9 mouse cellular contexts compared by ENCODE assay signal in genomic region chr10:121640150-121640930, GRCm38 (mm10). TPM values are rescaled to one million over a fixed set of nuclear protein-coding genes. Genes with fewer than 3 reads are reported as not detected.
DNase-seq lines count a peak whose midpoint lies in the region; ATAC-seq and TF ChIP-seq lines count a peak whose summit lies in the region.
"Had no signal": no experiment of that assay in that cellular context is flagged by ENCODE, and none has a peak within 500 bp of the region (broad histone marks: within the 10 kb centered on the region; RNA-seq: fewer than 3 reads in every experiment).

No protein-coding gene starts in this region.

- peaks cover 5 to 17% of the 10 kb centered on the region in 2 experiments for H3K4me1 ChIP-seq in CH12.LX (ENCODE audit: control insufficient read depth in 1 of 2, insufficient read depth in 2 of 2)
- peaks cover 24% of the 10 kb centered on the region for H3K4me1 ChIP-seq in hindbrain, embryonic 13.5 days (replicated peaks)
- peaks cover 16% of the 10 kb centered on the region for H3K4me1 ChIP-seq in liver, embryonic 15.5 days (replicated peaks)
- peaks cover 19% of the 10 kb centered on the region for H3K4me1 ChIP-seq in neural tube, embryonic 15.5 days

- H3K9ac ChIP-seq in CH12.LX (ENCODE audit: insufficient read depth, low read depth): no peak overlapping the region
- no peak overlapping the region for H3K9ac ChIP-seq in hindbrain, embryonic 13.5 days
- H3K9ac ChIP-seq in liver, embryonic 15.5 days: no peak overlapping the region
- no peak overlapping the region for H3K9ac ChIP-seq in neural tube, embryonic 15.5 days (replicated peaks)

- TF ChIP-seq RAD21 in CH12.LX (IDR thresholded peaks at IDR 0.05; ENCODE audit: low read depth, low read length): peak; percentile 85

- peak; percentile 11 to 27 for DNase-seq in adrenal gland, postnatal 36 days
- no peak for DNase-seq in adrenal gland, adult 2 months
- DNase-seq in CH12.LX (ENCODE audit: extremely low read depth): peak; percentile 71
- DNase-seq in embryo, embryonic 10.5 days (ENCODE audit: low spot score): peak; percentile 77
- DNase-seq in gastrocnemius, adult 8-10 months (ENCODE audit: low spot score in 2 of 2): no peak

- peak; percentile 31 to 86; a peak in 3 of 4 replicates for TF ChIP-seq CTCF in CH12.LX (conservative IDR thresholded peaks at IDR 0.05 in 1 of 2, IDR thresholded peaks at IDR 0.05 in 1 of 2; ENCODE audit: low read depth in 2 of 2, low read length in 2 of 2)

- peak; percentile 45; the same call in 1 of the 2 replicates for TF ChIP-seq EP300 in CH12.LX (IDR thresholded peaks at IDR 0.05; ENCODE audit: low read length)

- H3K27me3 ChIP-seq in CH12.LX (replicated peaks): peaks cover 11% of the 10 kb centered on the region
- H3K27me3 ChIP-seq in hindbrain, embryonic 13.5 days: peaks cover 50% of the 10 kb centered on the region
- H3K27me3 ChIP-seq in liver, embryonic 15.5 days: peaks cover 63% of the 10 kb centered on the region
- H3K27me3 ChIP-seq in neural tube, embryonic 15.5 days (replicated peaks): peaks cover 39% of the 10 kb centered on the region

- no peak overlapping the region for H3K4me3 ChIP-seq in CH12.LX (replicated peaks in 1 of 3; ENCODE audit: low read depth in 2 of 3, low read length in 2 of 3, poor library complexity in 1 of 3)
- 0 out of 2 replicates have a peak overlapping the region, but pooled peaks have one; percentile 51 for H3K4me3 ChIP-seq in hindbrain, embryonic 13.5 days
- H3K4me3 ChIP-seq in liver, embryonic 15.5 days (replicated peaks): no peak overlapping the region
- no peak overlapping the region for H3K4me3 ChIP-seq in neural tube, embryonic 15.5 days (replicated peaks)

- no peak overlapping the region for H3K27ac ChIP-seq in CH12.LX (ENCODE audit: insufficient read depth, low read depth)
- no peak overlapping the region for H3K27ac ChIP-seq in hindbrain, embryonic 13.5 days
- no peak overlapping the region for H3K27ac ChIP-seq in liver, embryonic 15.5 days (replicated peaks)
- H3K27ac ChIP-seq in neural tube, embryonic 15.5 days (replicated peaks): no peak overlapping the region

- dilution Hi-C loops in CH12.LX (cut with MboI; ENCODE audit: extremely low pct_ligation_motif_present, extremely low pct_unique_long_range_greater_than_20kb, low sequenced_read_pairs): no loop called here

- peak; percentile 69; the same call in 1 of the 2 replicates for ATAC-seq in hindbrain, embryonic 13.5 days (ENCODE audit: low FRiP score)
- no peak for ATAC-seq in liver, embryonic 15.5 days (ENCODE audit: insufficient read depth)
- peak; percentile 59 for ATAC-seq in neural tube, embryonic 15.5 days (ENCODE audit: low FRiP score)

- no peaks in the 10 kb centered on the region for H3K36me3 ChIP-seq in CH12.LX (replicated peaks in 1 of 2; ENCODE audit: control insufficient read depth in 1 of 2, insufficient read depth in 1 of 2, low read length in 1 of 2)
- no peaks in the 10 kb centered on the region for H3K36me3 ChIP-seq in hindbrain, embryonic 13.5 days
- H3K36me3 ChIP-seq in liver, embryonic 15.5 days (replicated peaks): no peaks in the 10 kb centered on the region
- H3K36me3 ChIP-seq in neural tube, embryonic 15.5 days: no peaks in the 10 kb centered on the region

- in situ Hi-C loops in CH12.LX (cut with MboI; ENCODE audit: low pct_ligation_motif_present, low pct_unique_long_range_greater_than_20kb, low sequenced_read_pairs): no loop called here

- 53% methylated on average over 6 of the region's 6 CpGs for WGBS in hindbrain, embryonic 13.5 days
- 35% methylated on average over 6 of the region's 6 CpGs for WGBS in liver, embryonic 15.5 days (ENCODE audit: insufficient replicate concordance)
- whole genome bisulfite sequencing in neural tube, embryonic 15.5 days: 45% methylated on average over 6 of the region's 6 CpGs

- no peaks in the 10 kb centered on the region for H3K79me2 ChIP-seq in CH12.LX (replicated peaks; ENCODE audit: control insufficient read depth, extremely low read depth, insufficient read depth, poor library complexity, severe bottlenecking)

- peak overlapping the region; percentile 96; the same call in 1 of the 2 replicates for H3K4me2 ChIP-seq in CH12.LX (ENCODE audit: insufficient read depth, low read depth, poor library complexity, severe bottlenecking)
- peak overlapping the region; percentile 93 for H3K4me2 ChIP-seq in hindbrain, embryonic 13.5 days
- H3K4me2 ChIP-seq in liver, embryonic 15.5 days: peak overlapping the region; percentile 70; the same call in 1 of the 2 replicates
- peak overlapping the region; percentile 98; the same call in 1 of the 2 replicates for H3K4me2 ChIP-seq in neural tube, embryonic 15.5 days

- H3K9me3 ChIP-seq in CH12.LX (replicated peaks; ENCODE audit: low read length): peaks cover 3% of the 10 kb centered on the region
- no peaks in the 10 kb centered on the region for H3K9me3 ChIP-seq in hindbrain, embryonic 13.5 days
- no peaks in the 10 kb centered on the region for H3K9me3 ChIP-seq in liver, embryonic 15.5 days (replicated peaks)
- H3K9me3 ChIP-seq in neural tube, embryonic 15.5 days (replicated peaks): no peaks in the 10 kb centered on the region

- TF ChIP-seq POLR2A in CH12.LX (IDR thresholded peaks at IDR 0.05; ENCODE audit: low read depth, low read length): no peak

TF ChIP-seq in CH12.LX, 34 proteins besides CTCF, POLR2A, EP300 and RAD21 (continues in another document):
- no peak for TF ChIP-seq NELFE (IDR thresholded peaks at IDR 0.05; ENCODE audit: low read depth, low read length)
- TF ChIP-seq ZMIZ1 (IDR thresholded peaks at IDR 0.05; ENCODE audit: low read depth, low read length): no peak
- no peak for TF ChIP-seq E2F4 (IDR thresholded peaks at IDR 0.05; ENCODE audit: insufficient replicate concordance, low read depth, low read length)
- TF ChIP-seq GABPA (IDR thresholded peaks at IDR 0.05; ENCODE audit: insufficient replicate concordance, low read depth, low read length): no peak
- TF ChIP-seq SMC3 (IDR thresholded peaks at IDR 0.05; ENCODE audit: low read depth, low read length): peak; percentile 66
- TF ChIP-seq PAX5 (IDR thresholded peaks at IDR 0.05; ENCODE audit: low read length): no peak
- no peak for TF ChIP-seq MAX (IDR thresholded peaks at IDR 0.05; ENCODE audit: low read length)
- TF ChIP-seq SIN3A (IDR thresholded peaks at IDR 0.05; ENCODE audit: low read length): no peak
- no peak for TF ChIP-seq RCOR1 (conservative IDR thresholded peaks at IDR 0.05; ENCODE audit: low read depth, low read length)
- TF ChIP-seq USF1 (IDR thresholded peaks at IDR 0.05; ENCODE audit: low read depth, low read length): no peak
- TF ChIP-seq MAFK (IDR thresholded peaks at IDR 0.05; ENCODE audit: insufficient replicate concordance, low read length): no peak
- no peak for TF ChIP-seq BHLHE40 (IDR thresholded peaks at IDR 0.05; ENCODE audit: low read depth, low read length)
- peak; percentile 87 for TF ChIP-seq JUND (conservative IDR thresholded peaks at IDR 0.05; ENCODE audit: low read depth, low read length)
- TF ChIP-seq ZNF384 (IDR thresholded peaks at IDR 0.05; ENCODE audit: low read depth, low read length): no peak
- TF ChIP-seq TBP (conservative IDR thresholded peaks at IDR 0.05; ENCODE audit: low read depth, low read length): no peak
- TF ChIP-seq ZC3H11A (IDR thresholded peaks at IDR 0.05; ENCODE audit: low read depth, low read length): peak; percentile 2; the same call in 1 of the 2 replicates
- no peak for TF ChIP-seq MAZ (IDR thresholded peaks at IDR 0.05; ENCODE audit: low read depth, low read length)
- TF ChIP-seq MEF2A (IDR thresholded peaks at IDR 0.05; ENCODE audit: borderline replicate concordance, low read depth, low read length): peak; percentile 94
- TF ChIP-seq HCFC1 (IDR thresholded peaks at IDR 0.05; ENCODE audit: low read depth, low read length): no peak
- peak; percentile 71 for TF ChIP-seq JUN (IDR thresholded peaks at IDR 0.05; ENCODE audit: insufficient read depth, low read depth, low read length)
- TF ChIP-seq TCF12 (IDR thresholded peaks at IDR 0.05; ENCODE audit: low read depth, low read length): no peak
- TF ChIP-seq MYC (IDR thresholded peaks at IDR 0.05; ENCODE audit: low read depth, low read length): no peak

RNA-seq across cellular contexts. Expression of gene D930020B18Rik, which starts 1.0 kb away (rescaled TPM):
- not detected for total RNA-seq in adrenal gland, postnatal 36 days (2021)
- total RNA-seq in adrenal gland, adult 2 months (2021): not detected
- not detected in 2 replicates for polyA plus RNA-seq in adrenal gland, adult 2 months (2012; rRNA removed)
- total RNA-seq in CH12.LX (2012; rRNA removed) (not detected in 2 replicates), CH12.LX (2014; rRNA removed) (not detected in 2 replicates)
- not detected in 2 replicates for polyA plus RNA-seq in CH12.LX (2012; ENCODE audit: insufficient read length, low read depth)
- 0.17 and 0.22 TPM in 2 replicates for polyA plus RNA-seq in hindbrain, embryonic 13.5 days (2015; fragmentation: Nextera tagmentation; extraction: Ambion mirVana)
- polyA plus RNA-seq in liver, embryonic 15.5 days (2015; fragmentation: Nextera tagmentation; extraction: Ambion mirVana): not detected in 2 replicates
- 0.17 and 0.23 TPM in 2 replicates for polyA plus RNA-seq in neural tube, embryonic 15.5 days (2015; fragmentation: Nextera tagmentation; extraction: Ambion mirVana)
- total RNA-seq in gastrocnemius, adult 8-10 months (2022): not detected
- polyA plus RNA-seq: C2C12 had no signal

RNA-seq across cellular contexts. Expression of gene Xpot, which starts 14.2 kb away (rescaled TPM):
- 100 to 1,000 TPM in 1 of 2 experiments, 10 to 100 TPM in 1; 54.1 to 104 TPM for total RNA-seq in adrenal gland, postnatal 36 days (2021)
- total RNA-seq in adrenal gland, adult 2 months (2021): 10 to 100 TPM; 62.1 to 72.7 TPM
- polyA plus RNA-seq in adrenal gland, adult 2 months (2012; rRNA removed): 70.2 and 92.4 TPM in 2 replicates
- total RNA-seq in CH12.LX (2012; rRNA removed) (117 and 151 TPM in 2 replicates), CH12.LX (2014; rRNA removed) (140 and 144 TPM in 2 replicates)
- polyA plus RNA-seq in CH12.LX (2012; ENCODE audit: insufficient read length, low read depth): 101 and 132 TPM in 2 replicates
- polyA plus RNA-seq in hindbrain, embryonic 13.5 days (2015; fragmentation: Nextera tagmentation; extraction: Ambion mirVana): 26.7 and 29.5 TPM in 2 replicates
- polyA plus RNA-seq in liver, embryonic 15.5 days (2015; fragmentation: Nextera tagmentation; extraction: Ambion mirVana): 28.1 and 28.7 TPM in 2 replicates
- polyA plus RNA-seq in neural tube, embryonic 15.5 days (2015; fragmentation: Nextera tagmentation; extraction: Ambion mirVana): 25.6 and 28.7 TPM in 2 replicates
- 10 to 100 TPM; 24.2 to 32.8 (median 27.6) TPM for total RNA-seq in gastrocnemius, adult 8-10 months (2022)

RNA-seq across cellular contexts. Expression of gene Tbk1, which starts 53.8 kb away (rescaled TPM):
- 10 to 100 TPM; 40.2 to 42.6 TPM for total RNA-seq in adrenal gland, postnatal 36 days (2021)
- total RNA-seq in adrenal gland, adult 2 months (2021): 10 to 100 TPM; 37.8 to 45.9 TPM
- polyA plus RNA-seq in adrenal gland, adult 2 months (2012; rRNA removed): 3.5 and 3.7 TPM in 2 replicates
- total RNA-seq in CH12.LX (2012; rRNA removed) (29.5 and 32.4 TPM in 2 replicates), CH12.LX (2014; rRNA removed) (46.0 and 49.5 TPM in 2 replicates)
- 44.0 and 45.6 TPM in 2 replicates for polyA plus RNA-seq in CH12.LX (2012; ENCODE audit: insufficient read length, low read depth)
- polyA plus RNA-seq in hindbrain, embryonic 13.5 days (2015; fragmentation: Nextera tagmentation; extraction: Ambion mirVana): 34.3 and 34.6 TPM in 2 replicates
- polyA plus RNA-seq in liver, embryonic 15.5 days (2015; fragmentation: Nextera tagmentation; extraction: Ambion mirVana): 19.7 TPM in 2 replicates
- 28.2 and 29.3 TPM in 2 replicates for polyA plus RNA-seq in neural tube, embryonic 15.5 days (2015; fragmentation: Nextera tagmentation; extraction: Ambion mirVana)
- 10 to 100 TPM in 2 of 4 experiments, 1 to 10 TPM in 2; 8.7 to 11.4 (median 10.0) TPM for total RNA-seq in gastrocnemius, adult 8-10 months (2022)

Comparison
In these comparisons a context has a peak if more than half of its experiments do, and no peak if none do; other contexts are left out.
1. DNase-seq: peak in adrenal gland, postnatal 36 days (2 of 2), CH12.LX (single experiment) and embryo, embryonic 10.5 days (single experiment); none in adrenal gland, adult 2 months (single experiment) and gastrocnemius, adult 8-10 months (0 of 2).
2. Peak in every context shown above with its lines, with median percentiles within 50 percentile points of each other: H3K4me2 ChIP-seq.